Mouse (Mus musculus) heart, embryonic 12.5 days (tissue): ENCODE measurements around the gene Palm2. TPM values are rescaled to one million over a fixed set of nuclear protein-coding genes. Genes with fewer than 3 reads are reported as not detected.

Experiments used
- ATAC-seq: fragments of 200-750 bp; cut with Nextera tagmentation; 2 replicates; pipeline ENCODE4 v1.8.0; 2017; ENCODE audit warnings: moderate TSS enrichment, moderate library complexity; ENCODE audit not compliant: insufficient number of reproducible peaks, low FRiP score
- H3K27ac ChIP-seq: fragments of 300-500 bp; sonication (generic); 2 replicates; pipeline ENCODE4 v1.5.1; 2016; ENCODE audit warnings: mild to moderate bottlenecking, moderate library complexity; ENCODE audit not compliant: poor library complexity, severe bottlenecking
- H3K27me3 ChIP-seq: fragments of 300-500 bp; sonication (generic); replicated peaks from 2 replicates; pipeline ENCODE4 v1.6.1; 2016; ENCODE audit warnings: mild to moderate bottlenecking, moderate library complexity
- H3K36me3 ChIP-seq: fragments of 300-500 bp; sonication (generic); 2 replicates; pipeline ENCODE4 v1.6.1; 2016; ENCODE audit warnings: mild to moderate bottlenecking, moderate library complexity
- H3K4me1 ChIP-seq: fragments of 300-500 bp; sonication (generic); replicated peaks from 2 replicates; pipeline ENCODE4 v1.6.1; 2016; ENCODE audit warnings: mild to moderate bottlenecking
- H3K4me2 ChIP-seq: fragments of 300-500 bp; sonication (generic); 2 replicates; pipeline ENCODE4 v1.6.1; 2016; ENCODE audit warnings: mild to moderate bottlenecking, moderate library complexity
- H3K4me3 ChIP-seq: fragments of 300-500 bp; sonication (generic); 2 replicates; pipeline ENCODE4 v1.5.1; 2016; ENCODE audit warnings: mild to moderate bottlenecking
- H3K9ac ChIP-seq: fragments of 300-500 bp; sonication (generic); 2 replicates; pipeline ENCODE4 v1.6.1; 2016; ENCODE audit warnings: mild to moderate bottlenecking, moderate library complexity
- H3K9me3 ChIP-seq: fragments of 300-500 bp; sonication (generic); replicated peaks from 2 replicates; pipeline ENCODE4 v1.6.1; 2016; ENCODE audit warnings: mild to moderate bottlenecking, moderate library complexity
- WGBS: fragments of 180-500 bp; shearing (Covaris S2); methylation state at CpG from one replicate; pipeline ENCODE4 v1.1.7; 2016; 5-methylcytosine and 5-hydroxymethylcytosine counted together
- polyA plus RNA-seq: library from polyadenylated mRNA; unstranded; fragments of >200 nt; fragmentation: Nextera tagmentation; extraction: Ambion mirVana; gene quantifications from 2 replicates; pipeline ENCODE4 v1.2.1, GENCODE M21; 2016

The Palm2 gene
- polyA plus RNA-seq, 1 experiment from 2014 or later, result 35.1 TPM

- no peak overlapping the region for H3K4me2 ChIP-seq
- H3K9ac ChIP-seq, result no peak overlapping the region
- WGBS, result 75% methylated on average over 3 of the region's 3 CpGs
- H3K9me3 ChIP-seq, result no peaks in the 10 kb centered on the region
- H3K4me3 ChIP-seq, result no peak overlapping the region
- H3K27me3 ChIP-seq, result no peaks in the 10 kb centered on the region
- peaks cover 47% of the 10 kb centered on the region for H3K4me1 ChIP-seq
- no peak for ATAC-seq
- no peak overlapping the region for H3K27ac ChIP-seq
- H3K36me3 ChIP-seq, result peaks cover 16% of the 10 kb centered on the region; the same call in 1 of the 2 replicates
These were observed 232.1 kb downstream of the Palm2 start for GRCm38 (mm10) chr4:57666101-57666500.

GRCm38 (mm10) chr4:57670813-57671469, 236.9 kb downstream of the Palm2 start:
- Histone ChIP-seq H3K27me3 (no peaks in the 10 kb centered on the region), H3K27ac (peak overlapping the region; percentile 81), H3K4me1 (peaks cover 88% of the 10 kb centered on the region), H3K4me3 (no peak overlapping the region), H3K36me3 (0 out of 2 replicates have a peak, but pooled peaks cover 5% of the 10 kb centered on the region), H3K9me3 (no peaks in the 10 kb centered on the region), H3K9ac (no peak overlapping the region), H3K4me2 (peak overlapping the region; percentile 38)
- peak; percentile 64 for ATAC-seq
- WGBS, result 13% methylated on average over 7 of the region's 7 CpGs

GRCm38 (mm10) chr4:57672541-57672940, 238.5 kb downstream of the Palm2 start:
- Histone ChIP-seq H3K36me3 (peaks cover 8% of the 10 kb centered on the region; the same call in 1 of the 2 replicates), H3K27me3 (no peaks in the 10 kb centered on the region), H3K4me3 (no peak overlapping the region), H3K9ac (no peak overlapping the region), H3K27ac (peak overlapping the region; percentile 40; the same call in 1 of the 2 replicates), H3K4me1 (peaks cover 76% of the 10 kb centered on the region), H3K4me2 (no peak overlapping the region), H3K9me3 (no peaks in the 10 kb centered on the region)
- ATAC-seq, result no peak
- WGBS, result 77% methylated on average over 4 of the region's 4 CpGs

GRCm38 (mm10) chr4:57672996-57673906, 239.2 kb downstream of the Palm2 start:
- Histone ChIP-seq H3K4me3 (no peak overlapping the region), H3K36me3 (peaks cover 12% of the 10 kb centered on the region), H3K27ac (peak overlapping the region; percentile 81; the same call in 1 of the 2 replicates), H3K4me1 (peaks cover 71% of the 10 kb centered on the region), H3K9me3 (no peaks in the 10 kb centered on the region), H3K9ac (no peak overlapping the region), H3K27me3 (no peaks in the 10 kb centered on the region), H3K4me2 (peak overlapping the region; percentile 50)
- WGBS, result 19% methylated on average over 12 of the region's 12 CpGs
- 0 out of 2 replicates have a peak, but pooled peaks have one; percentile 19 for ATAC-seq

- Histone ChIP-seq H3K4me1 (peaks cover 63% of the 10 kb centered on the region), H3K27me3 (no peaks in the 10 kb centered on the region)
- no peak for ATAC-seq
These were observed 240.3 kb downstream of the Palm2 start for GRCm38 (mm10) chr4:57674351-57674750.

GRCm38 (mm10) chr4:57675387-57675786, 241.3 kb downstream of the Palm2 start:
- Histone ChIP-seq H3K27ac (peak overlapping the region; percentile 81), H3K9ac (no peak overlapping the region), H3K36me3 (peaks cover 19% of the 10 kb centered on the region), H3K4me2 (peak overlapping the region; percentile 44), H3K4me3 (0 out of 2 replicates have a peak overlapping the region, but pooled peaks have one; percentile 14), H3K4me1 (peaks cover 53% of the 10 kb centered on the region), H3K9me3 (no peaks in the 10 kb centered on the region), H3K27me3 (no peaks in the 10 kb centered on the region)
- ATAC-seq, result peak; percentile 81
- WGBS, result 4% methylated on average over 13 of the region's 13 CpGs

More at GRCm38 (mm10) chr4:57674351-57674750, 240.3 kb downstream of the Palm2 start:
- 65% methylated on average over 7 of the region's 7 CpGs for WGBS
- no peak overlapping the region for H3K9ac ChIP-seq
- peaks cover 17% of the 10 kb centered on the region for H3K36me3 ChIP-seq
- no peaks in the 10 kb centered on the region for H3K9me3 ChIP-seq
- peak overlapping the region; percentile 81 for H3K27ac ChIP-seq
- H3K4me2 ChIP-seq, result no peak overlapping the region
- H3K4me3 ChIP-seq, result no peak overlapping the region

GRCm38 (mm10) chr4:57677916-57678315, 243.9 kb downstream of the Palm2 start:
- H3K27me3 ChIP-seq, result no peaks in the 10 kb centered on the region
- no peaks in the 10 kb centered on the region for H3K9me3 ChIP-seq
- H3K4me2 ChIP-seq, result no peak overlapping the region
- no peak overlapping the region for H3K9ac ChIP-seq
- H3K4me1 ChIP-seq, result peaks cover 49% of the 10 kb centered on the region
- WGBS, result 79% methylated on average over 12 of the region's 12 CpGs
- ATAC-seq, result no peak
- H3K36me3 ChIP-seq, result peaks cover 19% of the 10 kb centered on the region
- H3K27ac ChIP-seq, result no peak overlapping the region
- H3K4me3 ChIP-seq, result no peak overlapping the region

GRCm38 (mm10) chr4:57678991-57679457, 245.0 kb downstream of the Palm2 start:
- no peaks in the 10 kb centered on the region for H3K9me3 ChIP-seq
- H3K27ac ChIP-seq, result no peak overlapping the region
- WGBS, result 72% methylated on average over 9 of the region's 9 CpGs
- H3K4me1 ChIP-seq, result peaks cover 51% of the 10 kb centered on the region
- no peak overlapping the region for H3K4me3 ChIP-seq
- no peak for ATAC-seq
- peaks cover 19% of the 10 kb centered on the region for H3K36me3 ChIP-seq
- H3K4me2 ChIP-seq, result no peak overlapping the region
- no peaks in the 10 kb centered on the region for H3K27me3 ChIP-seq
- no peak overlapping the region for H3K9ac ChIP-seq

- no peak overlapping the region for H3K9ac ChIP-seq
- H3K4me1 ChIP-seq, result peaks cover 51% of the 10 kb centered on the region
- H3K27ac ChIP-seq, result no peak overlapping the region
- H3K36me3 ChIP-seq, result peaks cover 19% of the 10 kb centered on the region
- no peak overlapping the region for H3K4me3 ChIP-seq
- no peak overlapping the region for H3K4me2 ChIP-seq
- WGBS, result 89% methylated on average over 12 of the region's 12 CpGs
- no peaks in the 10 kb centered on the region for H3K9me3 ChIP-seq
- ATAC-seq, result no peak
- H3K27me3 ChIP-seq, result no peaks in the 10 kb centered on the region
These were observed 246.1 kb downstream of the Palm2 start for GRCm38 (mm10) chr4:57680186-57680585.

GRCm38 (mm10) chr4:57681511-57681910, 247.5 kb downstream of the Palm2 start:
- Histone ChIP-seq H3K36me3 (peaks cover 16% of the 10 kb centered on the region), H3K27me3 (no peaks in the 10 kb centered on the region), H3K4me3 (no peak overlapping the region), H3K9ac (no peak overlapping the region), H3K27ac (no peak overlapping the region), H3K4me2 (no peak overlapping the region), H3K4me1 (peaks cover 46% of the 10 kb centered on the region), H3K9me3 (no peaks in the 10 kb centered on the region)
- no peak for ATAC-seq
- 73% methylated on average over 12 of the region's 12 CpGs for WGBS

GRCm38 (mm10) chr4:57682341-57682740, 248.3 kb downstream of the Palm2 start:
- no peak for ATAC-seq
- 88% methylated on average over 2 of the region's 2 CpGs for WGBS
- Histone ChIP-seq H3K36me3 (peaks cover 12% of the 10 kb centered on the region), H3K27me3 (no peaks in the 10 kb centered on the region), H3K9me3 (no peaks in the 10 kb centered on the region), H3K9ac (no peak overlapping the region), H3K4me2 (no peak overlapping the region), H3K4me3 (no peak overlapping the region), H3K27ac (0 out of 2 replicates have a peak overlapping the region, but pooled peaks have one; percentile 42), H3K4me1 (peaks cover 51% of the 10 kb centered on the region)
